Mouse (Mus musculus): ENCODE results near the gene Exoc4. TPM values are rescaled to one million over a fixed set of nuclear protein-coding genes. Genes with fewer than 3 reads are reported as not detected.
A peak's percentile ranks its signal among the peaks of the same experiment; 100 is the strongest.

The Exoc4 gene
- polyA plus RNA-seq, 1 experiment from 2014 or later = 25.3 TPM

DNA sequence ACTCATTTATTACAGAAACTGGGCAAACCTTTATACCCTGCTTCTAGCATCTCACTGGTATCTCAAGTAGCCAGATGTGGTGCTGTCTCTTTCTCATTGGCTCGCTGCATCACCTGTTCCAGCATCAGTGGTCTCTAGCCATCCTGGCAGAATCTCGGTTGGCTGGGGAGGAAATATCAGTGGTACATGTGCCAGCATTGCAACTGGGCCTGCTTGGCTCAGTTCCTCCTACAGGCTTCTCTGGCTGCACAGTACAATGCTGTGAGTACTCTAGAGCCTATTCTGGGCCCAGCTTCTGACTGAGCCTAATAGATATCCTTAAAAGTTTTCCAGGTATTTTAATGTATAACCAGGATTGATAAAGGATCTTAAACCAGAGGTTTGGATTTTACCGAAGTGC, 582.4 kb downstream of the Exoc4 start:
- Histone ChIP-seq H3K9ac (ENCODE audit: low read depth, low read length) (no peak overlapping the region), H3K4me1 (ENCODE audit: control insufficient read depth, insufficient read depth, low read length) (no peaks in the 10 kb centered on the region), H3K27me3 (replicated peaks; ENCODE audit: control insufficient read depth, insufficient read depth, low read length) (no peaks in the 10 kb centered on the region), H3K27ac (replicated peaks; ENCODE audit: low read depth, low read length) (no peak overlapping the region), H3K4me3 (ENCODE audit: low read depth, low read length) (no peak overlapping the region), H3K4me2 (ENCODE audit: low read depth, low read length) (no peak overlapping the region), H3K9me3 (ENCODE audit: control insufficient read depth, low read length) (no peaks in the 10 kb centered on the region), H3K36me3 (ENCODE audit: control insufficient read depth, insufficient read depth, low read length) (no peaks in the 10 kb centered on the region)
- WGBS = 88% methylated on average over 3 of the region's 3 CpGs
- DNase-seq (ENCODE audit: low spot score) = no peak
- no peak for ATAC-seq (ENCODE audit: low read depth)

DNA sequence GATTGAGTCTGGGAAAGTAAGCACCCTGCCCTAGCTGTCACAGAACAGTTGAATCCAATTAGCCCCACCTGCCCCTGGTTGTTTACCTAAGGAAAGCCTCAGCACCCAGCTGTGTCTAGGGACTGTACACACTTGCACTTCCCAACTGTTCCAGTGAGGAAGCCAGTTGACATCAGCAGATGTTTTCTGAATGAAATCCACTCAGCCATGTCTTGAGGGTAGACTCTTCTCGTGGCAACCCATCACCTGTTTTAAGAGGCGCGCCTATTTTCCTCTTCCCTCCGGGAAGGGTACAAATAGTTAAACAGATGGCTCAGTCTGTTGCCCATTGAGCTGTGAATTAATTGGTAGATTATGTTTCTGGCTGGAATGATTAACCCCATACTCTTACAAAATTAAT, 584.1 kb downstream of the Exoc4 start:
- Histone ChIP-seq H3K36me3 (ENCODE audit: control insufficient read depth, insufficient read depth, low read length) (no peaks in the 10 kb centered on the region), H3K9ac (ENCODE audit: low read depth, low read length) (no peak overlapping the region), H3K4me2 (ENCODE audit: low read depth, low read length) (no peak overlapping the region), H3K9me3 (ENCODE audit: control insufficient read depth, low read length) (no peaks in the 10 kb centered on the region), H3K27ac (replicated peaks; ENCODE audit: low read depth, low read length) (no peak overlapping the region), H3K4me3 (ENCODE audit: low read depth, low read length) (no peak overlapping the region), H3K27me3 (replicated peaks; ENCODE audit: control insufficient read depth, insufficient read depth, low read length) (no peaks in the 10 kb centered on the region), H3K4me1 (ENCODE audit: control insufficient read depth, insufficient read depth, low read length) (no peaks in the 10 kb centered on the region)
- DNase-seq (ENCODE audit: low spot score) (peak; percentile 62), ATAC-seq (ENCODE audit: low read depth) (peak; percentile 84)
- WGBS = 61% methylated on average over 4 of the region's 4 CpGs

DNA sequence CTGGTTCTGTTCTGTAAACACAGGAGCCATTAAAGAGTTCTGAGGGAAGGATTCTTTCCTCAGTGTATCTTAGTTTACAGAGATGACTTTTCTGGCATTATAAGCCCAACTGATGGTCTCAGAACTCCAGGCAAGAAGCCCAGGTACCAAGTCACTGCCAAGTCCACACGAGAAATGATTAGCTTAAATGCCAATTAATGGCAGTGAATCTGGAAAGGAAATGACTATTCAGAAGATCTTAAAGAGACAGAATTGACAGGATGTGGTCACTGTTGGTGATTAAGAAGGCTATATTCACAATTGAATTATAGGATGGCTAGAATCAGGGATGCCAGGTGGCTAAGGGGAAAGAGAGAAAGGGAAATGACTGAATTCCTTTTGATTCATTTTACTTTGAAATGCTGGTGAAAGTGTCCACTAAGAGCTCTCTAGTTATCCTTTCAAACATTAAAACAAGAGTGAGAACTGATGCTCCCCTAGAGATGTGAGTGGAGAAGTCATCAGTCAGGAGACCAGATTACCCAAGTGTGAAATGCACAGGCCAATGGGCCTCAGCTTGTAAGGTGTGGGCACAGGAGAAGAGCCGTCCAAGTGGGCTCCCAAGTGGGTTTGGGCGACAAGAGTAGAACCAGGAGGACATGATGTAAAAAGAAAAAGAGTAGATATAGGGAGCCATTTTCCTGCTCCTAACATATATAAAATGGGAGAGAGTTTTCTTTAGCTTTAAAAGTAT, 587.3 kb downstream of the Exoc4 start:
- 81% methylated on average over 3 of the region's 3 CpGs for WGBS
- H3K4me1 ChIP-seq (ENCODE audit: control insufficient read depth, insufficient read depth, low read length) = no peaks in the 10 kb centered on the region
- ATAC-seq (ENCODE audit: low read depth) (no peak), DNase-seq (ENCODE audit: low spot score) (no peak)
- H3K27ac ChIP-seq (replicated peaks; ENCODE audit: low read depth, low read length) = no peak overlapping the region
- no peaks in the 10 kb centered on the region for H3K36me3 ChIP-seq (ENCODE audit: control insufficient read depth, insufficient read depth, low read length)
- no peak overlapping the region for H3K4me2 ChIP-seq (ENCODE audit: low read depth, low read length)
- no peak overlapping the region for H3K4me3 ChIP-seq (ENCODE audit: low read depth, low read length)
- H3K9me3 ChIP-seq (ENCODE audit: control insufficient read depth, low read length) = no peaks in the 10 kb centered on the region
- no peak overlapping the region for H3K9ac ChIP-seq (ENCODE audit: low read depth, low read length)
- H3K27me3 ChIP-seq (replicated peaks; ENCODE audit: control insufficient read depth, insufficient read depth, low read length) = no peaks in the 10 kb centered on the region

DNA sequence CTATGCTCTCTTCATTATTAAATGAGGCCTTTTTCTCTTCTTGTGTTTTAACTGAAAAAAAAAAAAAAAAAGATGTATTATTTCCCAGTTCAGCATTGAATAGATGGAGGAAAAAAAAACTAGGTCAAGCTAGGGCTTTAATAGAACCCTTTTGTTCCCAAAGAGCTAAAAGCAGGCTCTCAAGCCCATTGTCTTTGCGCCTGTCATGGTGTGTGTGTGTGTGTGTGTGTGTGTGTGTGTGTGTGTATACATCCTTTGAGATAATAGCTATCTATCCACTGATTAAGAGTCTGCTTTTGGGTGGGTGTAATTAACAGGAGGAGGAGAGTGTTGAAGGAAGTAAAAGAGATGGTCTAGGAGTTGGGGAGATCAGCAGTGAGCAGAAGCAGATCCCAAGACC, 594.0 kb downstream of the Exoc4 start:
- ATAC-seq (ENCODE audit: low read depth) (no peak), DNase-seq (ENCODE audit: low spot score) (no peak)
- H3K27ac ChIP-seq (replicated peaks; ENCODE audit: low read depth, low read length) = no peak overlapping the region
- H3K4me1 ChIP-seq (ENCODE audit: control insufficient read depth, insufficient read depth, low read length) = no peaks in the 10 kb centered on the region
- no peak overlapping the region for H3K4me3 ChIP-seq (ENCODE audit: low read depth, low read length)
- H3K36me3 ChIP-seq (ENCODE audit: control insufficient read depth, insufficient read depth, low read length) = no peaks in the 10 kb centered on the region
- no peaks in the 10 kb centered on the region for H3K27me3 ChIP-seq (replicated peaks; ENCODE audit: control insufficient read depth, insufficient read depth, low read length)
- H3K4me2 ChIP-seq (ENCODE audit: low read depth, low read length) = no peak overlapping the region
- no peaks in the 10 kb centered on the region for H3K9me3 ChIP-seq (ENCODE audit: control insufficient read depth, low read length)
- H3K9ac ChIP-seq (ENCODE audit: low read depth, low read length) = no peak overlapping the region
- 83% methylated on average over 1 of the region's 1 CpGs for WGBS

DNA sequence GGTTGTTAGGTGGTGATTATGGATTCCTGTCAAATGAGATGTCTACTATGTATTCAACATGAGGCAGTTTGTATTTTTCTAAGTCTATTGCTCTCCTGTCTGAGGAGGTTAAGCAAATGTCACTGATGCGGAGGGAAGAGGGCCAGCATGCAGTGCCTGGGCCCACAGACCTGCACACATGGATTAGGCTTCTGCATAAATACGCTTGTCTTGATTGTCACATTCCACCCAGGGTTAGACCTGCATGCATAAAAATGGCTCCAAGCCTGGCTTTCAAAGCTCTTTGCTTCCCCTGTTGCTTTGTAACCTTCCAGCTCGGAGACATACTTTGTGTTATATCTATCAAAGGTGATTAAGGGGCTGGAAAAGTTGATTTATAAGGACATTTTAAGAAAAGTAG, 610.2 kb downstream of the Exoc4 start:
- no peaks in the 10 kb centered on the region for H3K4me1 ChIP-seq (ENCODE audit: control insufficient read depth, insufficient read depth, low read length)
- ATAC-seq (ENCODE audit: low read depth) = no peak
- WGBS = 77% methylated on average over 3 of the region's 3 CpGs
- H3K9me3 ChIP-seq (ENCODE audit: control insufficient read depth, low read length) = no peaks in the 10 kb centered on the region
- H3K27ac ChIP-seq (replicated peaks; ENCODE audit: low read depth, low read length) = no peak overlapping the region
- no peak overlapping the region for H3K9ac ChIP-seq (ENCODE audit: low read depth, low read length)
- no peaks in the 10 kb centered on the region for H3K36me3 ChIP-seq (ENCODE audit: control insufficient read depth, insufficient read depth, low read length)
- DNase-seq (ENCODE audit: low spot score) = no peak
- no peak overlapping the region for H3K4me3 ChIP-seq (ENCODE audit: low read depth, low read length)
- H3K4me2 ChIP-seq (ENCODE audit: low read depth, low read length) = no peak overlapping the region
- H3K27me3 ChIP-seq (replicated peaks; ENCODE audit: control insufficient read depth, insufficient read depth, low read length) = no peaks in the 10 kb centered on the region

DNA sequence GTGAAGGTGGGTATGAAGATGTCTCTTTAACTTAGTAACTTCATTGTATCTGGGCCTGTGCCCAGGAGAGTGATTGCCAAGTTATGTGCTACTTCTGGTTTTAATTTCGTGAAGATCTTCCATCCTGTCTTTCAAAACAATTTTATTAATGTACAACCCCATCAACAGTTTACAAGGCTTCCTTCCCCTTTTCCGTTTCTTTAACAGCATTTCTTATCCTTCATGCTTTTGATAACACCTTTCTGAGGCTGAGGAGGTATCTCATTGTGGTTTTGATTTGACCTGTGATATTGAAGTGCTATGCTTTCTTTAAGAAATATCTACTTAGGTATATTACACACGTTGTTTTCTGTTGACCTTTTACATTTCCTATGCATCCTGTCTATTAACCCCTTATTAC, 616.9 kb downstream of the Exoc4 start:
- no peaks in the 10 kb centered on the region for H3K27me3 ChIP-seq (replicated peaks; ENCODE audit: control insufficient read depth, insufficient read depth, low read length)
- peaks cover 4% of the 10 kb centered on the region for H3K4me1 ChIP-seq (ENCODE audit: control insufficient read depth, insufficient read depth, low read length)
- no peak overlapping the region for H3K9ac ChIP-seq (ENCODE audit: low read depth, low read length)
- ATAC-seq (ENCODE audit: low read depth) (no peak), DNase-seq (ENCODE audit: low spot score) (no peak)
- H3K36me3 ChIP-seq (ENCODE audit: control insufficient read depth, insufficient read depth, low read length) = no peaks in the 10 kb centered on the region
- 61% methylated on average over 3 of the region's 3 CpGs for WGBS
- H3K27ac ChIP-seq (replicated peaks; ENCODE audit: low read depth, low read length) = no peak overlapping the region
- H3K4me2 ChIP-seq (ENCODE audit: low read depth, low read length) = no peak overlapping the region
- no peak overlapping the region for H3K4me3 ChIP-seq (ENCODE audit: low read depth, low read length)
- no peaks in the 10 kb centered on the region for H3K9me3 ChIP-seq (ENCODE audit: control insufficient read depth, low read length)

DNA sequence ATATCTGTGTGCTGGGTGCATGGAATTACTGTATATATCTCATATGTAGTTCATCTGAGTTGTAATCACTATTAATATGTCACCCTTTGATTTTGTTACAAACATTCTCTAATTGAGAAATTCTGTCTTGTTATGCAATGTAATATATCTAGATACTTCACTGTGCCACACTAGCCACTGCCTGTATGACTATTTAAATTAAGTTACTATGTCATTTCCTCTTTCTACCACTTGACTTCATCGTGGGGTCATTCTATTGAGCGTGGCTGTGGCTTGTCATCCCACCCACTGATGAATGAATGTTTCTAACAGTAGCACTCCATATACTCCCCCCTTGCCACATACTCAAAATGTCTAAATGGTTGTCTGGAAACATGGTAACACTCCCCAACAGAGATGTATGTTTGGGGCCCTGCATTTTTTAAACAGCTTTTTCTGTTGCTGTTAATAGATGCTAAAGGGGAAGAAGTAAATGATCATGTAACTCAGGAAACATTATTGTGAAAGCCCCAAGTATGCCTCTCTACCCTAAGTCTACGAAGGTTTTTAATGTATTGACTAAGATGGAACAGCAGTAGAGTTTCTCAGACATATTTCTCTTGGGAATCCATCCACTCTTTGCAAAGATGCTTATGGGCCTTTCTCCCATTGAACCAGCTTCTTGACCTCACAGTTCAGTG, 618.2 kb downstream of the Exoc4 start:
- 85% methylated on average over 3 of the region's 3 CpGs for WGBS
- no peaks in the 10 kb centered on the region for H3K27me3 ChIP-seq (replicated peaks; ENCODE audit: control insufficient read depth, insufficient read depth, low read length)
- H3K4me2 ChIP-seq (ENCODE audit: low read depth, low read length) = no peak overlapping the region
- H3K27ac ChIP-seq (replicated peaks; ENCODE audit: low read depth, low read length) = no peak overlapping the region
- no peak overlapping the region for H3K9ac ChIP-seq (ENCODE audit: low read depth, low read length)
- no peak for DNase-seq (ENCODE audit: low spot score)
- H3K36me3 ChIP-seq (ENCODE audit: control insufficient read depth, insufficient read depth, low read length) = no peaks in the 10 kb centered on the region
- H3K4me3 ChIP-seq (ENCODE audit: low read depth, low read length) = no peak overlapping the region
- no peak for ATAC-seq (ENCODE audit: low read depth)
- H3K4me1 ChIP-seq (ENCODE audit: control insufficient read depth, insufficient read depth, low read length) = peaks cover 13% of the 10 kb centered on the region
- H3K9me3 ChIP-seq (ENCODE audit: control insufficient read depth, low read length) = no peaks in the 10 kb centered on the region

DNA sequence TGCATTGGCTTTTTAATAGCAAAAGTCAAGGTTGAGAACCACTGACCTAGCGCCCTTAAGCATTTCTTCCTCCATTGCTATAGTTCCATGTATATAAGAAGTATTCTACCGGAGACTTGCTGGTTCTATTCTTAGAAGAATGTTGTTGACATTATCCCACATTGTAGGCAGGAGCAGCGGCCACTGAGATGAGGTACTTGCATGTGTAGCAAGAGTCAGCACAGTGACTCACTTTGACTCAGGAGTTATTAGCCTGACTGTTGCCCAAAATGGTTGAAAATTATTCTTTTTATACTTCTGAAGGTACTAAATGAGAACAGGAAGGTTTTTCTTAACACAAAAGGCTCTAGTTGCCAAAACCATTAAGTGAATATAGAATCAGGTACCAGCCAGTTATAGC, 620.4 kb downstream of the Exoc4 start:
- ATAC-seq (ENCODE audit: low read depth) = no peak
- Histone ChIP-seq H3K27ac (replicated peaks; ENCODE audit: low read depth, low read length) (no peak overlapping the region), H3K4me3 (ENCODE audit: low read depth, low read length) (no peak overlapping the region), H3K9ac (ENCODE audit: low read depth, low read length) (no peak overlapping the region), H3K4me1 (ENCODE audit: control insufficient read depth, insufficient read depth, low read length) (peaks cover 16% of the 10 kb centered on the region), H3K9me3 (ENCODE audit: control insufficient read depth, low read length) (no peaks in the 10 kb centered on the region), H3K4me2 (ENCODE audit: low read depth, low read length) (no peak overlapping the region), H3K36me3 (ENCODE audit: control insufficient read depth, insufficient read depth, low read length) (no peaks in the 10 kb centered on the region), H3K27me3 (replicated peaks; ENCODE audit: control insufficient read depth, insufficient read depth, low read length) (no peaks in the 10 kb centered on the region)
- WGBS = 87% methylated on average over 3 of the region's 3 CpGs
- DNase-seq (ENCODE audit: low spot score) = no peak
